Mouse (Mus musculus): ENCODE results near the gene Mdga1. TPM values are rescaled to one million over a fixed set of nuclear protein-coding genes. Genes with fewer than 3 reads are reported as not detected.

Mdga1 gene
- polyA plus RNA-seq, 1 experiment from 2014 or later, result 10.6 TPM

GRCm38 (mm10) chr17:29902406-29903155 is 67.3 kb downstream of the Mdga1 start:
- Histone ChIP-seq H3K27ac (ENCODE audit: low read depth, low read length) (no peak overlapping the region), H3K4me1 (ENCODE audit: control insufficient read depth, insufficient read depth, low read length) (0 out of 2 replicates have a peak, but pooled peaks cover 3% of the 10 kb centered on the region), H3K4me3 (ENCODE audit: low read depth, low read length) (no peak overlapping the region), H3K9ac (replicated peaks; ENCODE audit: low read depth, low read length) (no peak overlapping the region), H3K36me3 (ENCODE audit: control insufficient read depth, insufficient read depth, low read length) (no peaks in the 10 kb centered on the region), H3K27me3 (ENCODE audit: control insufficient read depth, insufficient read depth, low read length) (no peaks in the 10 kb centered on the region), H3K4me2 (ENCODE audit: low read depth, low read length) (no peak overlapping the region), H3K9me3 (ENCODE audit: control insufficient read depth, low read length) (no peaks in the 10 kb centered on the region)
- no peak for ATAC-seq (ENCODE audit: low read depth)
- 65% methylated on average over 16 of the region's 16 CpGs for WGBS

- H3K27ac ChIP-seq (ENCODE audit: low read depth, low read length), result no peak overlapping the region
- H3K9me3 ChIP-seq (ENCODE audit: control insufficient read depth, low read length), result no peaks in the 10 kb centered on the region
- no peak overlapping the region for H3K4me3 ChIP-seq (ENCODE audit: low read depth, low read length)
- no peaks in the 10 kb centered on the region for H3K36me3 ChIP-seq (ENCODE audit: control insufficient read depth, insufficient read depth, low read length)
- H3K9ac ChIP-seq (replicated peaks; ENCODE audit: low read depth, low read length), result no peak overlapping the region
- no peak for ATAC-seq (ENCODE audit: low read depth)
- no peak overlapping the region for H3K4me2 ChIP-seq (ENCODE audit: low read depth, low read length)
- 86% methylated on average over 5 of the region's 5 CpGs for WGBS
- peaks cover 12% of the 10 kb centered on the region; the same call in 1 of the 2 replicates for H3K4me1 ChIP-seq (ENCODE audit: control insufficient read depth, insufficient read depth, low read length)
- H3K27me3 ChIP-seq (ENCODE audit: control insufficient read depth, insufficient read depth, low read length), result no peaks in the 10 kb centered on the region
Measured at GRCm38 (mm10) chr17:29900289-29900688, 69.6 kb downstream of the Mdga1 start.

- Histone ChIP-seq H3K36me3 (ENCODE audit: control insufficient read depth, insufficient read depth, low read length) (no peaks in the 10 kb centered on the region), H3K9ac (replicated peaks; ENCODE audit: low read depth, low read length) (no peak overlapping the region), H3K4me3 (ENCODE audit: low read depth, low read length) (no peak overlapping the region), H3K4me2 (ENCODE audit: low read depth, low read length) (no peak overlapping the region), H3K9me3 (ENCODE audit: control insufficient read depth, low read length) (no peaks in the 10 kb centered on the region), H3K4me1 (ENCODE audit: control insufficient read depth, insufficient read depth, low read length) (peaks cover 8% of the 10 kb centered on the region; the same call in 1 of the 2 replicates), H3K27me3 (ENCODE audit: control insufficient read depth, insufficient read depth, low read length) (0 out of 2 replicates have a peak, but pooled peaks cover 2% of the 10 kb centered on the region), H3K27ac (ENCODE audit: low read depth, low read length) (no peak overlapping the region)
- peak; percentile 68; the same call in 1 of the 2 replicates for ATAC-seq (ENCODE audit: low read depth)
- WGBS, result 10% methylated on average over 7 of the region's 7 CpGs
Measured at GRCm38 (mm10) chr17:29896181-29897054, 73.5 kb downstream of the Mdga1 start.

- no peak overlapping the region for H3K4me2 ChIP-seq (ENCODE audit: low read depth, low read length)
- H3K27ac ChIP-seq (ENCODE audit: low read depth, low read length), result no peak overlapping the region
Measured at GRCm38 (mm10) chr17:29895566-29895965, 74.3 kb downstream of the Mdga1 start.

GRCm38 (mm10) chr17:29894965-29895364 is 74.9 kb downstream of the Mdga1 start:
- WGBS, result 88% methylated on average over 5 of the region's 5 CpGs
- no peak overlapping the region for H3K9ac ChIP-seq (replicated peaks; ENCODE audit: low read depth, low read length)
- H3K4me3 ChIP-seq (ENCODE audit: low read depth, low read length), result no peak overlapping the region
- no peaks in the 10 kb centered on the region for H3K36me3 ChIP-seq (ENCODE audit: control insufficient read depth, insufficient read depth, low read length)
- H3K4me2 ChIP-seq (ENCODE audit: low read depth, low read length), result no peak overlapping the region
- H3K27ac ChIP-seq (ENCODE audit: low read depth, low read length), result no peak overlapping the region
- no peaks in the 10 kb centered on the region for H3K9me3 ChIP-seq (ENCODE audit: control insufficient read depth, low read length)
- ATAC-seq (ENCODE audit: low read depth), result no peak
- H3K27me3 ChIP-seq (ENCODE audit: control insufficient read depth, insufficient read depth, low read length), result peaks cover 5% of the 10 kb centered on the region; the same call in 1 of the 2 replicates
- peaks cover 8% of the 10 kb centered on the region; the same call in 1 of the 2 replicates for H3K4me1 ChIP-seq (ENCODE audit: control insufficient read depth, insufficient read depth, low read length)

More at GRCm38 (mm10) chr17:29895566-29895965, 74.3 kb downstream of the Mdga1 start:
- Histone ChIP-seq H3K9ac (replicated peaks; ENCODE audit: low read depth, low read length) (no peak overlapping the region), H3K4me1 (ENCODE audit: control insufficient read depth, insufficient read depth, low read length) (peaks cover 8% of the 10 kb centered on the region; the same call in 1 of the 2 replicates), H3K36me3 (ENCODE audit: control insufficient read depth, insufficient read depth, low read length) (no peaks in the 10 kb centered on the region), H3K27me3 (ENCODE audit: control insufficient read depth, insufficient read depth, low read length) (peaks cover 5% of the 10 kb centered on the region; the same call in 1 of the 2 replicates), H3K9me3 (ENCODE audit: control insufficient read depth, low read length) (no peaks in the 10 kb centered on the region), H3K4me3 (ENCODE audit: low read depth, low read length) (no peak overlapping the region)
- 84% methylated on average over 5 of the region's 5 CpGs for WGBS
- ATAC-seq (ENCODE audit: low read depth), result no peak

GRCm38 (mm10) chr17:29890451-29891110 is 79.3 kb downstream of the Mdga1 start:
- no peak overlapping the region; the same call in 1 of the 2 replicates for H3K27ac ChIP-seq (ENCODE audit: low read depth, low read length)
- H3K4me3 ChIP-seq (ENCODE audit: low read depth, low read length), result no peak overlapping the region
- peaks cover 5% of the 10 kb centered on the region for H3K27me3 ChIP-seq (ENCODE audit: control insufficient read depth, insufficient read depth, low read length)
- ATAC-seq (ENCODE audit: low read depth), result no peak
- peaks cover 24% of the 10 kb centered on the region for H3K4me1 ChIP-seq (ENCODE audit: control insufficient read depth, insufficient read depth, low read length)
- no peak overlapping the region for H3K4me2 ChIP-seq (ENCODE audit: low read depth, low read length)
- H3K36me3 ChIP-seq (ENCODE audit: control insufficient read depth, insufficient read depth, low read length), result no peaks in the 10 kb centered on the region
- 65% methylated on average over 7 of the region's 7 CpGs for WGBS
- no peak overlapping the region for H3K9ac ChIP-seq (replicated peaks; ENCODE audit: low read depth, low read length)
- no peaks in the 10 kb centered on the region for H3K9me3 ChIP-seq (ENCODE audit: control insufficient read depth, low read length)

GRCm38 (mm10) chr17:29888981-29889980 is 80.6 kb downstream of the Mdga1 start:
- WGBS, result 1% methylated on average over 66 of the region's 67 CpGs
- Histone ChIP-seq H3K9me3 (ENCODE audit: control insufficient read depth, low read length) (no peaks in the 10 kb centered on the region), H3K9ac (replicated peaks; ENCODE audit: low read depth, low read length) (peak overlapping the region; percentile 75), H3K4me1 (ENCODE audit: control insufficient read depth, insufficient read depth, low read length) (peaks cover 35% of the 10 kb centered on the region), H3K27ac (ENCODE audit: low read depth, low read length) (peak overlapping the region; percentile 75), H3K27me3 (ENCODE audit: control insufficient read depth, insufficient read depth, low read length) (peaks cover 9% of the 10 kb centered on the region), H3K4me3 (ENCODE audit: low read depth, low read length) (peak overlapping the region; percentile 62), H3K36me3 (ENCODE audit: control insufficient read depth, insufficient read depth, low read length) (no peaks in the 10 kb centered on the region), H3K4me2 (ENCODE audit: low read depth, low read length) (peak overlapping the region; percentile 97)
- ATAC-seq (ENCODE audit: low read depth), result peak; percentile 76

Measured in neural tube, embryonic 14.5 days (tissue).